Mouse (Mus musculus) cerebellum, adult 8-10 months (tissue): ENCODE data around the gene Gpld1.

Source experiments
- DNase-seq: peaks from one replicate; pipeline ENCODE4 v3.0.0; 2022

The Gpld1 gene

GRCm38 (mm10) chr13:25024655-25025054, 81.7 kb downstream of the Gpld1 start:
- DNase-seq, result no peak

GRCm38 (mm10) chr13:25026409-25027113, 83.6 kb downstream of the Gpld1 start:
- no peak for DNase-seq

- no peak for DNase-seq
These were observed 84.1 kb downstream of the Gpld1 start for GRCm38 (mm10) chr13:25027114-25027425.

- DNase-seq, result no peak
These were observed 96.5 kb downstream of the Gpld1 start for GRCm38 (mm10) chr13:25039488-25039887.
